Mouse (Mus musculus) neural tube, embryonic 13.5 days (tissue): Measurements from ENCODE around the gene Rusc1. TPM values are rescaled to one million over a fixed set of nuclear protein-coding genes. Genes with fewer than 3 reads are reported as not detected.

Experiments used
- ATAC-seq: fragments of 200-750 bp; cut with Nextera tagmentation; 2 replicates; pipeline ENCODE4 v1.8.0; 2017; ENCODE audit warnings: low read depth, mild to moderate bottlenecking, moderate TSS enrichment, moderate library complexity
- H3K27ac ChIP-seq: fragments of 300-500 bp; sonication (generic); replicated peaks from 2 replicates; pipeline ENCODE4 v1.5.1; 2015; ENCODE audit warnings: moderate library complexity, mild to moderate bottlenecking, inconsistent platforms
- H3K27me3 ChIP-seq: fragments of 300-500 bp; sonication (generic); 2 replicates; pipeline ENCODE4 v1.6.1; 2015; ENCODE audit warnings: mild to moderate bottlenecking, inconsistent platforms
- H3K36me3 ChIP-seq: fragments of 300-500 bp; sonication (generic); 2 replicates; pipeline ENCODE4 v1.6.1; 2015; ENCODE audit warnings: mild to moderate bottlenecking, inconsistent platforms
- H3K4me1 ChIP-seq: fragments of 300-500 bp; sonication (generic); replicated peaks from 2 replicates; pipeline ENCODE4 v1.6.1; 2015; ENCODE audit warnings: inconsistent platforms
- H3K4me2 ChIP-seq: fragments of 300-500 bp; sonication (generic); 2 replicates; pipeline ENCODE4 v1.6.1; 2015; ENCODE audit warnings: inconsistent platforms, mild to moderate bottlenecking, moderate library complexity
- H3K4me3 ChIP-seq: fragments of 300-500 bp; sonication (generic); 2 replicates; pipeline ENCODE4 v1.5.1; 2015; ENCODE audit warnings: mild to moderate bottlenecking, inconsistent platforms
- H3K9ac ChIP-seq: fragments of 300-500 bp; sonication (generic); 2 replicates; pipeline ENCODE4 v1.6.1; 2015; ENCODE audit warnings: moderate library complexity, mild to moderate bottlenecking, inconsistent platforms
- H3K9me3 ChIP-seq: fragments of 300-500 bp; sonication (generic); 2 replicates; pipeline ENCODE4 v1.6.1; 2016; ENCODE audit warnings: inconsistent platforms
- WGBS: fragments of 180-500 bp; shearing (Covaris S2); methylation state at CpG from one replicate; pipeline ENCODE4 v1.1.7; 2015; 5-methylcytosine and 5-hydroxymethylcytosine counted together
- polyA plus RNA-seq: library from polyadenylated mRNA; unstranded; fragments of >200 nt; fragmentation: Nextera tagmentation; extraction: Ambion mirVana; gene quantifications from 2 replicates; pipeline ENCODE4 v1.2.1, GENCODE M21; 2015

Rusc1 gene
- polyA plus RNA-seq: 83.4 and 91.9 TPM in 2 replicates

DNA sequence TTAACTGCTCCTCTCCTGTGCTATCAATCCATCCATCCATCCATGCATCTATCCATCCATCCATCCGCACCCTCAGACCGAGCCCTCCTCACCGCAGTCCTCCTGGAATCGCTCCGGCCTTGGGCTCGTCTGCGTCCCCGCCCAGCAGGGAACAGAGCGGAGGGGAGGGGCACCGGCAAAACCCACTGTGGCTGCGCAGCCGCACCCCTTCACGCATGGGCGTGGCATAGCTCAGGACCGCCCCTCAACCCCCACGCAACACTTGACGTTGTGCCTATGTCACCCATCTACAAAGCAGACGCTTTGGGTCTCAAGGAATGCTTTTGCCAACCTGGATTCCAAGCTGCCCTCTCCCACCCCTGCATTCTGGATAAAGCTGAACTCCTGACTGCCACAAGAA, at the start of gene Rusc1:
TSS of gene Rusc1 (minus strand) at position 137 of the 400 bp plus-strand sequence.
- ATAC-seq: peak; percentile 86
- Histone ChIP-seq H3K9me3 (no peaks in the 10 kb centered on the region), H3K4me2 (peak within 1 kb of the TSS; percentile 94), H3K27me3 (peaks cover 13% of the 10 kb centered on the region; the same call in 1 of the 2 replicates), H3K4me3 (peak within 1 kb of the TSS; percentile 74), H3K9ac (peak within 1 kb of the TSS; percentile 92), H3K36me3 (peaks cover 56% of the 10 kb centered on the region), H3K4me1 (peaks cover 45% of the 10 kb centered on the region), H3K27ac (peak within 1 kb of the TSS; percentile 86)
- under 1% methylated on average over 18 of the region's 18 CpGs for WGBS

GRCm38 (mm10) chr3:89136365-89136764, 43.3 kb upstream of the Rusc1 start:
- H3K4me2 ChIP-seq: no peak overlapping the region
- peaks cover 8% of the 10 kb centered on the region for H3K4me1 ChIP-seq
- 31% methylated on average over 9 of the region's 9 CpGs for WGBS
- no peaks in the 10 kb centered on the region; the same call in 1 of the 2 replicates for H3K27me3 ChIP-seq
- no peak overlapping the region for H3K27ac ChIP-seq
- no peaks in the 10 kb centered on the region for H3K36me3 ChIP-seq
- H3K4me3 ChIP-seq: no peak overlapping the region
- H3K9me3 ChIP-seq: no peaks in the 10 kb centered on the region
- ATAC-seq: no peak
- H3K9ac ChIP-seq: no peak overlapping the region

GRCm38 (mm10) chr3:89135958-89136357, 42.8 kb upstream of the Rusc1 start, which contains the start of gene Pklr:
TSS of gene Pklr (plus strand) at chr3:89136142.
- WGBS: 63% methylated on average over 3 of the region's 3 CpGs
- H3K9ac ChIP-seq: no peak within 1 kb of the TSS
- H3K4me3 ChIP-seq: no peak within 1 kb of the TSS
- H3K4me2 ChIP-seq: no peak within 1 kb of the TSS
- no peak for ATAC-seq
- peaks cover 8% of the 10 kb centered on the region for H3K4me1 ChIP-seq
- no peak within 1 kb of the TSS for H3K27ac ChIP-seq
- no peaks in the 10 kb centered on the region; the same call in 1 of the 2 replicates for H3K27me3 ChIP-seq
- H3K9me3 ChIP-seq: no peaks in the 10 kb centered on the region
- no peaks in the 10 kb centered on the region for H3K36me3 ChIP-seq

GRCm38 (mm10) chr3:89133752-89134151, 40.6 kb upstream of the Rusc1 start:
- H3K27me3 ChIP-seq: no peaks in the 10 kb centered on the region; the same call in 1 of the 2 replicates
- WGBS: 96% methylated on average over 1 of the region's 1 CpGs
- ATAC-seq: no peak
- no peak overlapping the region for H3K4me3 ChIP-seq
- H3K36me3 ChIP-seq: no peaks in the 10 kb centered on the region
- no peak overlapping the region for H3K9ac ChIP-seq
- no peak overlapping the region for H3K4me2 ChIP-seq
- H3K4me1 ChIP-seq: peaks cover 8% of the 10 kb centered on the region
- no peak overlapping the region for H3K27ac ChIP-seq
- H3K9me3 ChIP-seq: no peaks in the 10 kb centered on the region

DNA sequence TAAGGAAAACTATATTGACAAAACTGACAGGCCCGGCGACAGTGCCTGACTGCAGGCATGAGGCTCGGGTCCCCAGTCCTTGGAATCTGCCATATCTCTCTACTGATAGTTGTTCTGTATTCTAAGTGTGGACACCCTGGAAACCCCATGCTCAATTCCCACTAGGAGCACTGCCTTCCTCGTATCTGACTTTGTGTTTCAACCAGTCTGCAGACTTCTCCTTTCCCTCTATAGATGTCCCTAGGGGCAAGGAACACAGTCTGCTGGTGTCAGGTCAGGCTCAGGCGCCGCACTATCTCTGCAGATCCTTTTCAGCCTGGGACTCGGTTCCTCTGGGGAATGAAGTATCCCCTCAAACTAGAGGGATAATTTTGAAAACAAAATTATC, 39.9 kb upstream of the Rusc1 start:
- WGBS: 85% methylated on average over 7 of the region's 7 CpGs
- no peak overlapping the region for H3K4me3 ChIP-seq
- H3K36me3 ChIP-seq: no peaks in the 10 kb centered on the region
- no peaks in the 10 kb centered on the region for H3K9me3 ChIP-seq
- H3K9ac ChIP-seq: no peak overlapping the region
- ATAC-seq: no peak
- no peak overlapping the region for H3K27ac ChIP-seq
- H3K4me1 ChIP-seq: peaks cover 8% of the 10 kb centered on the region
- H3K4me2 ChIP-seq: no peak overlapping the region
- H3K27me3 ChIP-seq: no peaks in the 10 kb centered on the region; the same call in 1 of the 2 replicates

DNA sequence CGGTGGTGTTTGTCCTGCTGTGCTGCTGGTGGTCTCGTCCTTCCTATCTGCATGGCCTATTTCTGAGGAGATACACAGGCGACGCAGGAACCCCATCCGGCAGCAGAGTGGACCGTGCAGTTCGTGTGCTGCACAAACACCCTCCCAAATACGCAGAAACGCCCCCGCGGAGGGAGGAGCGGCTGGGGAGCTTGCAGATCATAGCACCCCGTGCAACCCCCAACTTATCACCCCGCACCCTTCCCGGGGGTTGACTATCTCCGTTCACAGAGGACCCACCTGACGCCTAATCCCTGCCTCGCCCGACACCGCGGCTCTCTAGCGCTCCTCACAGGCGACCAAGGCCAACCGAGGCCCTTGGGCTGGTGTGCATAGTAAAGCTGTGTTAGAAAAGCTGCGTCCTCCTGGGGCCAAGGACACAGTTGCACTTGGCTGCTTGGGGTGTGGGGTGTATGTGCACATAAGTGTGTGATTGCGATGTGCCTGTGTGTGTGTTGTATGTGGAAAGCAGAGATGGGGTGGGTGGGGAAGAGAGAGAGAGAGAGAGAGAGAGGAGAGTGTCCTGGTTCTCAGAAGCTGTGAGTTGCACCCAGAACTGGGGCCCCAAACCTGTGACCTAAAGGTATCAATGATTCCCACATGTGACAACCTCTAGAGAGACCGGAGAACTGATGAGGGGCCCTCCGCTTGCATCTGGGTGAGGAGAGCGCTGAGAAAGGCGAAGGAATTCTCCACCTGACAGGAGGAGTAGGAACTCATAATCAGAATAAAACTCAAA, 39.4 kb upstream of the Rusc1 start:
- H3K9me3 ChIP-seq: no peaks in the 10 kb centered on the region
- peak overlapping the region; percentile 34 for H3K4me3 ChIP-seq
- peak overlapping the region; percentile 64 for H3K4me2 ChIP-seq
- WGBS: 16% methylated on average over 30 of the region's 30 CpGs
- H3K9ac ChIP-seq: peak overlapping the region; percentile 67
- peaks cover 8% of the 10 kb centered on the region for H3K4me1 ChIP-seq
- no peaks in the 10 kb centered on the region for H3K36me3 ChIP-seq
- no peaks in the 10 kb centered on the region; the same call in 1 of the 2 replicates for H3K27me3 ChIP-seq
- peak; percentile 72 for ATAC-seq
- H3K27ac ChIP-seq: no peak overlapping the region

DNA sequence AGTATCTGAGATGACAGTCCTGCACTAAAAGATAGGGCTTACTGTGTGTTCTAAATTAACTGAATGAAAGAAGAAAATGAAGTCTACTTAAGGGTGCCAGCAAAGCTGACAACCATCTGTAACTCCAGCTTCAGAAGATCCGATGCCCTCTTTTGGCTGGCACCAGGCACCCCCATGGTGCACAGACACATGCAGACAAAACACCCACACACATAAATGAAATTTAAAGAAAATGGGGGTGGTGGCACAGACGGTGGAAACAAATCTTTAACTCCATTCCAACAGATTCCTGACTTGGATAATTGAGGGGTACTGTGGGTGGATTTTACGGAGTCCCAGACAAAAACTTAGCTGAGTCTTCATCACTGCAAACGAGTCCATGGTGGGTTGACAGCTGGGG, 38.7 kb upstream of the Rusc1 start:
- peak overlapping the region; percentile 67; the same call in 1 of the 2 replicates for H3K9ac ChIP-seq
- 41% methylated on average over 4 of the region's 4 CpGs for whole genome bisulfite sequencing
- H3K27me3 ChIP-seq: no peaks in the 10 kb centered on the region; the same call in 1 of the 2 replicates
- H3K4me1 ChIP-seq: peaks cover 8% of the 10 kb centered on the region
- peak overlapping the region; percentile 64 for H3K4me2 ChIP-seq
- no peaks in the 10 kb centered on the region for H3K9me3 ChIP-seq
- no peak overlapping the region for H3K27ac ChIP-seq
- peak overlapping the region; percentile 34; the same call in 1 of the 2 replicates for H3K4me3 ChIP-seq
- ATAC-seq: no peak
- no peaks in the 10 kb centered on the region for H3K36me3 ChIP-seq

DNA sequence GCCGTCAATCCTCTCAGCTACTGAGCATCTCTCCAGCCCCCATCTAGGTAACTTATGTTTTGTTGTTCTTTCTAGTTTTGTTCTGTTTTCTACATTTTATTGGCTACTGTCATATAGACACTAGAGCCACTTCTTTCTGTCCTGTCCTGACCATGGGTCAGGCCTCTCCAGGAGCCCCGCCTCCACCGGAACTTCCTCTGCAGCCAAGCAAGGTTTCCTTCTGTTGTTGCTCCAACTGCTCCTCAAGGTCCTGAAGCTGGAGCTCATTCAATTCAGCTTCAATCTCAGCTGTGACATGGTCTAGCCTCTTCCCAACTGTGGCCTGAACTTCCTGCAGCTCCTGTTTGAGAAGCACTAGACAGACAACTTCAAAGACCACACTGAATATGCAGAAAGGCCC, 36.8 kb upstream of the Rusc1 start:
- no peaks in the 10 kb centered on the region for H3K36me3 ChIP-seq
- no peak overlapping the region for H3K4me3 ChIP-seq
- H3K4me2 ChIP-seq: no peak overlapping the region
- ATAC-seq: no peak
- H3K4me1 ChIP-seq: peaks cover 8% of the 10 kb centered on the region
- no peak overlapping the region for H3K27ac ChIP-seq
- WGBS: 84% methylated on average over 3 of the region's 3 CpGs
- no peaks in the 10 kb centered on the region for H3K9me3 ChIP-seq
- no peak overlapping the region for H3K9ac ChIP-seq
- no peaks in the 10 kb centered on the region; the same call in 1 of the 2 replicates for H3K27me3 ChIP-seq

- H3K4me1 ChIP-seq: no peaks in the 10 kb centered on the region
- H3K36me3 ChIP-seq: no peaks in the 10 kb centered on the region
- H3K4me3 ChIP-seq: no peak overlapping the region
- H3K9ac ChIP-seq: no peak overlapping the region
- H3K9me3 ChIP-seq: no peaks in the 10 kb centered on the region
- no peak for ATAC-seq
- no peak overlapping the region for H3K27ac ChIP-seq
- 95% methylated on average over 3 of the region's 3 CpGs for WGBS
- H3K4me2 ChIP-seq: no peak overlapping the region
- H3K27me3 ChIP-seq: no peaks in the 10 kb centered on the region
Measured at GRCm38 (mm10) chr3:89125981-89126380, 32.9 kb upstream of the Rusc1 start.

DNA sequence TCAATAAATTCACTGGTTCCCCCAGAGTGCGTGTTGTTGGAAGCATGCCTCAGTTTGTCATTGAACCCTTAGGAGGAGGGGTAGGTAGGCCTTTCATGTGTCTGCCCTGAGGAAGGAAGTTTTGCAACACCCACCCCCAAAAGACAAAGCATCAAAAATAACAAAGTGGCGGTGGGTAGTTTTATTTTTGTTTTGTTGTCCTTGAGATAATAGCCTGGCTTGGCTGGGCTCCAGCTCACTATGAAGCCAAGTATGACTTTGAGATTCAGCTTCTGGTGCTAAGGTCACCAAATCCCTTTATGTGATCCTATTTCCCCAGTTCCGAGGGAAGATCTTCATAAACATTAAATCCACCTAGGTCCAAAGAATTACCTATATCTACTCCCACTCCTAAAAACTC, 31.1 kb upstream of the Rusc1 start:
- Histone ChIP-seq H3K4me3 (no peak overlapping the region), H3K9ac (no peak overlapping the region), H3K36me3 (no peaks in the 10 kb centered on the region), H3K27me3 (no peaks in the 10 kb centered on the region), H3K9me3 (no peaks in the 10 kb centered on the region), H3K4me1 (no peaks in the 10 kb centered on the region), H3K27ac (no peak overlapping the region), H3K4me2 (no peak overlapping the region)
- no peak for ATAC-seq
- WGBS: 78% methylated on average over 3 of the region's 3 CpGs

GRCm38 (mm10) chr3:89123313-89123712, 30.2 kb upstream of the Rusc1 start:
- Histone ChIP-seq H3K36me3 (no peaks in the 10 kb centered on the region), H3K27ac (no peak overlapping the region), H3K4me3 (no peak overlapping the region), H3K9ac (no peak overlapping the region), H3K9me3 (no peaks in the 10 kb centered on the region), H3K27me3 (no peaks in the 10 kb centered on the region), H3K4me1 (no peaks in the 10 kb centered on the region), H3K4me2 (no peak overlapping the region)
- 87% methylated on average over 2 of the region's 2 CpGs for WGBS
- no peak for ATAC-seq

GRCm38 (mm10) chr3:89115522-89115921, 22.4 kb upstream of the Rusc1 start:
- H3K4me3 ChIP-seq: no peak overlapping the region
- H3K4me2 ChIP-seq: no peak overlapping the region
- no peaks in the 10 kb centered on the region for H3K9me3 ChIP-seq
- no peaks in the 10 kb centered on the region for H3K27me3 ChIP-seq
- no peak overlapping the region for H3K9ac ChIP-seq
- no peak for ATAC-seq
- no peaks in the 10 kb centered on the region for H3K36me3 ChIP-seq
- 6% methylated on average over 2 of the region's 2 CpGs for WGBS
- H3K4me1 ChIP-seq: no peaks in the 10 kb centered on the region
- H3K27ac ChIP-seq: no peak overlapping the region
